Mouse (Mus musculus): ENCODE results near the gene Ahdc1. TPM values are rescaled to one million over a fixed set of nuclear protein-coding genes. Genes with fewer than 3 reads are reported as not detected.

The Ahdc1 gene
- polyA plus RNA-seq, 1 experiment from 2014 or later: 10.5 TPM

DNA sequence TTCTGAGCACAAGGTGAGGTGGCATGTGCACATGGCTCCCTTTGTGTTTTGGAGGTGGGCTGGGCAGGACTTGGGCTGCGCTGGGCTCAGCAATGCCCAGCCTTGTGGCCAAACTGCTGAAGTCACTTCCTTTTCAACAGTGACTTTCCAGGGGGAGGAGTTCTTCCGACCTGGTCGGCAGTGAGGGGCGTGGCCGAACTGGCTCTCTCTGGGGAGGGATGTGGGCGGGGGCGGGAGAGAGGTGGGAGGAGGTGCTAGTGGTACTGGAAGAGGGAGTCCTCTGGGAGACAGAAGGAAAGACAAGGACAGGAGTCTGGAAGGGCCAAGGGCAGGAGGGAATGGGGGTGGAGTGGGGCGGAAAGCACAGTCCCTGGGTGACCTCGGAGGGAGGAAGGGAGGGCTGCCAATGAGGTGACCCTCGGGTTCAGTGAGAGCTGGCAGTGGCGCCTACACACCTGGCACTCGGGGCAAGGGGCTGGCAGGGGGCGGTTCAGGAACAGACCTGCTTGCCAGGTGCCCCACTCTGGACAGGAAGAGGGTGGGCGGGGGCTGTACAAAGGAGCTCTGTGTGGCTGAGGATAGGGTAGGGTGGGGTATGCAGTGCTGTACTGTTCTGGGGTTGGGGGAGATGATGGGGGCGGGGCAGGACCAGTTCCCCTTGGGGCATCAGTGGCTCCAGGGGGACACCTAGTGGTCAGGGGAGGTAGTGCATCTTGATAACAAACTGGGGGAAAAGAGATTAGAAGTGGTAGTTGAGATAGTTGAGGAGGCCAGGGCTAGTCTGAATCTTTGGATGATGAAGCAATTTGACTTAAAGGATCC, 45.2 kb downstream of the Ahdc1 start:
- WGBS: 4% methylated on average over 15 of the region's 15 CpGs
- peaks cover 51% of the 10 kb centered on the region for H3K4me1 ChIP-seq
- no peak overlapping the region for H3K9ac ChIP-seq
- H3K4me3 ChIP-seq: no peak overlapping the region
- no peaks in the 10 kb centered on the region for H3K27me3 ChIP-seq (replicated peaks)
- H3K27ac ChIP-seq: no peak overlapping the region
- H3K4me2 ChIP-seq (replicated peaks): peak overlapping the region; percentile 40
- peak; percentile 72 for ATAC-seq (ENCODE audit: low FRiP score, low read depth)
- H3K9me3 ChIP-seq: no peaks in the 10 kb centered on the region
- H3K36me3 ChIP-seq: peaks cover 17% of the 10 kb centered on the region

- Histone ChIP-seq H3K27me3 (replicated peaks) (no peaks in the 10 kb centered on the region), H3K4me2 (replicated peaks) (no peak overlapping the region), H3K27ac (no peak overlapping the region), H3K9ac (peak overlapping the region; percentile 14; the same call in 1 of the 2 replicates), H3K4me3 (no peak overlapping the region), H3K36me3 (peaks cover 29% of the 10 kb centered on the region), H3K4me1 (peaks cover 38% of the 10 kb centered on the region), H3K9me3 (no peaks in the 10 kb centered on the region)
- no peak for ATAC-seq (ENCODE audit: low FRiP score, low read depth)
- 37% methylated on average over 7 of the region's 7 CpGs for WGBS
Observed at GRCm38 (mm10) chr4:133057389-133058122, 46.5 kb downstream of the Ahdc1 start.

DNA sequence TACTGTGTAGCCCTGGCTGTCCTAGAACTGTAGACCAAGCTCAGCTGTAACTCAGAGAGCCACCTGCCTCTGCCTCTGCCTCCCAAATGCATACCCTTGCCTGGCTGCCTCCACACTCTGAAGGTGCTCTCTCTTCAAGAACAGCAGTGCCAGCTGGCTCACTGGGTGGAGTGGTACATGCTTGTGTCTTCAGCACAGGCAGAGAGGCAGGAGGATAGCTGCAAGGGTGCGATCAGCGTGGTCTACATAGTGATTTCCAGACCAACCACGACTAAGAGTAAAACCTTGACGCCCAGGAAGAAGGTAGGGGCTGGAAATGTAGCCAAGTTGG, 47.0 kb downstream of the Ahdc1 start:
- no peak overlapping the region for H3K4me3 ChIP-seq
- 90% methylated on average over 4 of the region's 4 CpGs for WGBS
- H3K27ac ChIP-seq: no peak overlapping the region

GRCm38 (mm10) chr4:133058513-133059480, 47.7 kb downstream of the Ahdc1 start:
- Histone ChIP-seq H3K36me3 (peaks cover 42% of the 10 kb centered on the region), H3K4me2 (replicated peaks) (no peak overlapping the region), H3K4me1 (peaks cover 38% of the 10 kb centered on the region), H3K27me3 (replicated peaks) (no peaks in the 10 kb centered on the region), H3K4me3 (no peak overlapping the region), H3K27ac (no peak overlapping the region), H3K9me3 (no peaks in the 10 kb centered on the region), H3K9ac (0 out of 2 replicates have a peak overlapping the region, but pooled peaks have one; percentile 19)
- 70% methylated on average over 11 of the region's 11 CpGs for WGBS
- ATAC-seq (ENCODE audit: low FRiP score, low read depth): no peak

More for the DNA sequence above, 47.0 kb downstream of the Ahdc1 start:
- no peak for ATAC-seq (ENCODE audit: low FRiP score, low read depth)
- H3K9me3 ChIP-seq: no peaks in the 10 kb centered on the region
- peaks cover 38% of the 10 kb centered on the region for H3K4me1 ChIP-seq
- H3K27me3 ChIP-seq (replicated peaks): no peaks in the 10 kb centered on the region
- peak overlapping the region; percentile 14; the same call in 1 of the 2 replicates for H3K9ac ChIP-seq
- H3K4me2 ChIP-seq (replicated peaks): no peak overlapping the region
- peaks cover 35% of the 10 kb centered on the region for H3K36me3 ChIP-seq

DNA sequence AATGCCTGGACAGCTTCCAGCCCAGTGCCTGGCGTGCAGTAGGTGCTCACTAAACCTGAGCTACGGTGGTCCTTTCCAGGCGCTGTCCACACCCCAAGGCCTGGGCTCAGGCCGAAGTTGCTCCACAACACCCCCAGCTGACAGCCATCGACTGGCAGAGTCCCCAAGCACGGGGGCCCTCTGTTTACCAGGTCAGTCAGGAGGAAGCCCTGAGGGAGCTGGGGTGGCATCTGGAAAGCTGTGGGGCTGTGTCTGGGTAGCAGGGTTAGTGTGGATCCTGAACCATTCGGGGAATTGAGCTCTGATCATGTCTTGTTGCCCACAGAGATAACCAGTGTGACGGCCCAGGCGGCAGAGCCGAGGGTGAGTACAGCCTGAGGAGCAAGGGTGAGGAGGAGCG, 49.6 kb downstream of the Ahdc1 start:
- H3K4me3 ChIP-seq: no peak overlapping the region
- peaks cover 29% of the 10 kb centered on the region for H3K4me1 ChIP-seq
- ATAC-seq (ENCODE audit: low FRiP score, low read depth): no peak
- no peak overlapping the region for H3K4me2 ChIP-seq (replicated peaks)
- no peaks in the 10 kb centered on the region for H3K27me3 ChIP-seq (replicated peaks)
- peaks cover 55% of the 10 kb centered on the region for H3K36me3 ChIP-seq
- H3K9ac ChIP-seq: no peak overlapping the region
- 94% methylated on average over 11 of the region's 11 CpGs for WGBS
- no peak overlapping the region for H3K27ac ChIP-seq
- H3K9me3 ChIP-seq: no peaks in the 10 kb centered on the region

GRCm38 (mm10) chr4:133061798-133062197, 50.7 kb downstream of the Ahdc1 start:
- Histone ChIP-seq H3K4me3 (no peak overlapping the region), H3K36me3 (peaks cover 60% of the 10 kb centered on the region), H3K9me3 (no peaks in the 10 kb centered on the region), H3K27me3 (replicated peaks) (no peaks in the 10 kb centered on the region), H3K27ac (no peak overlapping the region), H3K9ac (no peak overlapping the region), H3K4me1 (peaks cover 20% of the 10 kb centered on the region), H3K4me2 (replicated peaks) (no peak overlapping the region)
- ATAC-seq (ENCODE audit: low FRiP score, low read depth): no peak
- 94% methylated on average over 20 of the region's 20 CpGs for WGBS

GRCm38 (mm10) chr4:133062286-133062685, 51.2 kb downstream of the Ahdc1 start:
- Histone ChIP-seq H3K9me3 (no peaks in the 10 kb centered on the region), H3K4me1 (peaks cover 18% of the 10 kb centered on the region), H3K27me3 (replicated peaks) (no peaks in the 10 kb centered on the region), H3K27ac (no peak overlapping the region), H3K9ac (no peak overlapping the region), H3K36me3 (peaks cover 64% of the 10 kb centered on the region), H3K4me2 (replicated peaks) (no peak overlapping the region), H3K4me3 (no peak overlapping the region)
- no peak for ATAC-seq (ENCODE audit: low FRiP score, low read depth)
- WGBS: 97% methylated on average over 14 of the region's 14 CpGs

DNA sequence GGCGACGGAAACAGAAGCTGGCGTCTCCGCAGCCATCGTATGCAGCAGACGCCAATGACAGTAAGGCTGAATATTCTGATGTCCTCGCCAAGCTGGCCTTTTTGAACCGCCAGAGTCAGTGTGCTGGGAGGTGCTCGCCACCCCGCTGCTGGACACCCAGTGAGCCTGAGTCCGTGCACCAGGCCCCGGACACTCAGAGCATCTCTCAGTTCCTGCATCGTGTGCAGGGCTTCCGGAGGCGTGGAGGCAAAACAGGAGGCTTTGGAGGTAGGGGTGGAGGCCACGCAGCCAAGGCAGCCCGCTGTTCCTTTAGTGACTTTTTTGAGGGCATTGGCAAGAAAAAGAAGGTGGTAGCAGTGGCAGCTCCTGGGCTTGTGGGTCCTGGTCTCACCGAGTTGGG, 52.1 kb downstream of the Ahdc1 start:
- Histone ChIP-seq H3K27ac (no peak overlapping the region), H3K4me1 (peaks cover 14% of the 10 kb centered on the region), H3K27me3 (replicated peaks) (no peaks in the 10 kb centered on the region), H3K9me3 (no peaks in the 10 kb centered on the region), H3K4me3 (no peak overlapping the region), H3K4me2 (replicated peaks) (no peak overlapping the region), H3K36me3 (peaks cover 64% of the 10 kb centered on the region), H3K9ac (no peak overlapping the region)
- WGBS: 94% methylated on average over 18 of the region's 18 CpGs
- no peak for ATAC-seq (ENCODE audit: low FRiP score, low read depth)

- WGBS: 91% methylated on average over 13 of the region's 13 CpGs
- H3K36me3 ChIP-seq: peaks cover 67% of the 10 kb centered on the region
Observed at GRCm38 (mm10) chr4:133063799-133064198, 52.7 kb downstream of the Ahdc1 start.

GRCm38 (mm10) chr4:133064791-133065190, 53.7 kb downstream of the Ahdc1 start:
- Histone ChIP-seq H3K4me2 (replicated peaks) (no peak overlapping the region), H3K9ac (no peak overlapping the region), H3K27ac (no peak overlapping the region), H3K4me1 (0 out of 2 replicates have a peak, but pooled peaks cover under 1% of the 10 kb centered on the region), H3K9me3 (no peaks in the 10 kb centered on the region), H3K27me3 (replicated peaks) (no peaks in the 10 kb centered on the region), H3K36me3 (peaks cover 74% of the 10 kb centered on the region), H3K4me3 (no peak overlapping the region)
- ATAC-seq (ENCODE audit: low FRiP score, low read depth): no peak
- WGBS: 94% methylated on average over 19 of the region's 19 CpGs

More at GRCm38 (mm10) chr4:133063799-133064198, 52.7 kb downstream of the Ahdc1 start:
- no peak for ATAC-seq (ENCODE audit: low FRiP score, low read depth)
- no peak overlapping the region for H3K9ac ChIP-seq
- no peak overlapping the region for H3K27ac ChIP-seq
- H3K4me1 ChIP-seq: peaks cover 10% of the 10 kb centered on the region
- H3K9me3 ChIP-seq: no peaks in the 10 kb centered on the region
- no peak overlapping the region for H3K4me2 ChIP-seq (replicated peaks)
- H3K27me3 ChIP-seq (replicated peaks): no peaks in the 10 kb centered on the region
- no peak overlapping the region for H3K4me3 ChIP-seq

- Histone ChIP-seq H3K27me3 (replicated peaks) (no peaks in the 10 kb centered on the region), H3K4me1 (no peaks in the 10 kb centered on the region), H3K36me3 (peaks cover 73% of the 10 kb centered on the region), H3K9ac (no peak overlapping the region), H3K4me2 (replicated peaks) (no peak overlapping the region), H3K27ac (no peak overlapping the region), H3K9me3 (no peaks in the 10 kb centered on the region), H3K4me3 (no peak overlapping the region)
- whole genome bisulfite sequencing: 94% methylated on average over 14 of the region's 14 CpGs
- ATAC-seq (ENCODE audit: low FRiP score, low read depth): no peak
Observed at GRCm38 (mm10) chr4:133065894-133066386, 54.9 kb downstream of the Ahdc1 start.

Data from neural tube, embryonic 12.5 days (tissue).